Mouse (Mus musculus): ENCODE measurements around the gene Zfp653. TPM values are rescaled to one million over a fixed set of nuclear protein-coding genes. Genes with fewer than 3 reads are reported as not detected.
A peak's percentile ranks its signal among the peaks of the same experiment; 100 is the strongest.

Zfp653 gene
- total RNA-seq, 2 experiments from 2014 or later: 20.8 to 23.6 TPM

- no peak for DNase-seq
These were observed 1.2 kb downstream of the Zfp653 start for GRCm38 (mm10) chr9:22069881-22070553.

- no peak for DNase-seq
These were observed 4.0 kb downstream of the Zfp653 start for GRCm38 (mm10) chr9:22067195-22067594.

DNA sequence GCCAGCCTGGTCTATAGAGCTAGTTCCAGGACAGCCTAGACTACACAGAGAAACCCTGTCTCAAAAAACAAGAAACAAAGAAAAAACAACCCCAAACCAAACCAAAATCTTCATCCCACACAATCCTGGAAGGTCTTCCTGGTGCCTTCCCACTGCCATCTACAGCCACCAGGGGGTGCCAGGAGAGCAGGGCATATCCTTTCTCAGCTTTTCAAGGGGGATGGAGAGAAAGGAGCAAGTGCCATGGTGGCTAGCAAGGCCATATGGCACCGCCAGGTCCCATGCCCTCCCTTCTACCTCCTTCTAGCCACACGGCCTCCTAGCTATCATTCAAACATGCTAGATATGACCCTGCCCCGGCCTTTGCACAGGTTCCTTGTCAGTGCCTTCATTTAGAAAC lies 4.7 kb downstream of the Zfp653 start:
- DNase-seq: peak in 1 of 2 experiments; percentile 42

DNA sequence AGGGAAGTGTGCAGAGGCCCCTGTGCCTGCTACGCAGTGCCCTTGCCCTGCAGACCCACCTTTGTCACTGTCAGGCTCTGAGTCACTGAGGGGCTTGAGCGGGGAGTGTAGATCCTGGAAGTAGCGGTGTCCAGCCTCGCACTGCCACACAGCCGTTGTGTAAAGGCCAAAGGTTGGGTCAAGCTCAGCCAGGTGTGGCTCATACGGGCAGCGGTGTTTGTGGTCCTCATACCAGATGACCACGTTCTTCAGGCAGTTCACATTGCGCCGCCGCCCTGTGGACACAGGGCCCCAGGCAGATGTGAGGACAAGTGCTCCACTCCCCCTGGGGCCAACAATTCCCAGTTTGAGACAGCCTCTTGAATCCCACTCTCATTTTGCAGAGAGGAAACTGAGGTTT lies 5.5 kb downstream of the Zfp653 start:
- no peak for DNase-seq

- peak; percentile 60 to 63 for DNase-seq
These were observed 6.8 kb downstream of the Zfp653 start for GRCm38 (mm10) chr9:22064341-22064740.

DNA sequence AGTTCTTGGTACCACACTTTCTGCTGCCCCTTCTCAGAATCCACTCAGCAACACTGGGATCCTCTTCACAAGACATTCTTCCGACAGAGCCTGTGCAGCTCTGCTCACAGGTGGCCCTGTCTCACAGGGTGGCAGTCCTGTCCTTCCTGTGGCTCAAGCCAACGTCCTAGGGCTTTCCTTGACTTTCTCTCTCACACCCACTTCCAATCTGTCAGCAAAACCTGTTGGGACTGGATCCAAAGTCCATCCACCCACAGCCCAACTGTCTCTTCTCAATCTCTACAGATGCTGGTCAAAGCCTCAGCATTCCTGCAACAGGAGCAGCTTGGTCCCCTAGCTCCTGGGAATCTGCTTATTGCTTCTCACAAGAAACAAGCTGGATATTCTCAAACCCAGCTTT lies 9.8 kb downstream of the Zfp653 start:
- peak; percentile 43 to 58 for DNase-seq

DNA sequence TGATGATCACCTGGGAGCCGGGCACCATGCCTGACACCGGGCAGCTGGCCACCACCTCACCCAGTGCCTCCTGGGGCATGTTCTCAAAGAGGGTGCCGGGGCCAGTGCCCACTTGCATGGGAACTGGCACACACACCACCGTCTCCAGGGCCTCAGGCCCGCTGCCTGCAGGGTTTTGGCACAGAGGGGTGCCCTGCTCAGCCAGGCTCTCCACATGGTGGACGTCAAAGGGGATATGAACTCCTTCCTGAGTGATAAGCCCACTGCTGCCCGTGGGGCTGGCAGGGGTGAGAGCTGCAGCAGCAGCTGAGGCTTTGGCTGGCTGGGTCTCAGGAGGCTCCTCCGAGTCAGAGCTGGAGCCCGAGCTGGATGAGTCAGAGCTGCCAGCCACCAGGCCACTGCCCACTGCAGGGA lies 13.2 kb downstream of the Zfp653 start:
- peak in 1 of 2 experiments; percentile 56 for DNase-seq

DNA sequence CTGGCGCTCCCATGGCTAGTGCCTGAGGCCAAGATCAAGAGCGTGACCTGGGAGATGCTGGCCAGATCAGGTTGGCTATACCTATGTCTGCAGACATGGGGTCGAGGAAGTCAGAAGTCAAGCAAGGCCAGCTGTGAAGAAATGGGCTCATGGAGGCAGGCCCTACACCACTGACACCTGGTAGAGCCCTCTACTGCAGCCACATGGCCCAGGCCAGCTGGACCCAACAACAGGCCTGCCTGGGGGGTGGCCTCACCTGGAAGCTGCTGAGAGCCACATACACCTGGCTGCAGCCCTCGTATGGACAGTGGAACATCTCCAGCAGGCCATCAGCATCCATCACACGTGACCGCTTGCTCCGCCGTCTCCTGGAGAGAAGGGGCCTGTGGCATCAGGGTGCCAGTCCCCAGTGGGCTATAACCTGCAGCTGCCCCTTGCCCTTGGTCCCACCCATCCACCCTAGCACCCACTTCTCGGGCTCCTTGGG lies 14.1 kb downstream of the Zfp653 start:
- DNase-seq: no peak

GRCm38 (mm10) chr9:22056303-22056910 lies 14.8 kb downstream of the Zfp653 start:
- no peak for DNase-seq

- no peak for DNase-seq
These were observed 15.5 kb downstream of the Zfp653 start for GRCm38 (mm10) chr9:22055713-22056112.

DNA sequence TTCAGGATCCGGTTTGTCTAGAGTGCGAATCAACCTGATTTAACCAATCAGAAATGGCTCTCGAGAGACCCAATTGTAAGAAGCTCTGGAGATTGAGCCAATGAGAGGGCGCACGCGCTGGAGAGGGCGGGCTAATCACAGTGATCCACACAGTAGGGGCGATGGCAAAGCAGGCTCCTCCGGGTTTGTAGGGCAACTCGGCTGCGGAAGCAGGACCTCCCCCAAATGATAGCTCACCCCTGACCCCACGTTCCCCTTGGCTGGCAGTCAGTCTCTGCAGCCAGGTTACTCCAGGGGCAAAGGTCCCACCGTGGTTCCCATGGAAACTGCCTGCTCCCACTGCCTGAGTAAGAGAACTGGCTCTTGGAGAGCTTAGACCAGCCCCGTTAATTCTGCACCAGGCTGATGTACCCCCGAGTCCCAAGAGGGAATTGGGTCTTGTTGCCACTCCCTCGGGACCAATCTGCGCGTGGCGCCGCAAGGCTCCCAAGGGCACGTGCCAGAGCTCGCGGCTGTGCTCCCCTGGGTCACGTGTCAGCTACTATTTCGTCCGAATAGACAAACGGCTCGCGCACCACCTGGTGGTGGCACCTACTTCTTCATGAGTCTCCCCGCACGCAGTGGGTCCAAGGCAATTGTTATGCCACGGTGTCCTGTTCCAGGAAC lies 16.6 kb downstream of the Zfp653 start:
- DNase-seq: peak; percentile 78 to 83

DNA sequence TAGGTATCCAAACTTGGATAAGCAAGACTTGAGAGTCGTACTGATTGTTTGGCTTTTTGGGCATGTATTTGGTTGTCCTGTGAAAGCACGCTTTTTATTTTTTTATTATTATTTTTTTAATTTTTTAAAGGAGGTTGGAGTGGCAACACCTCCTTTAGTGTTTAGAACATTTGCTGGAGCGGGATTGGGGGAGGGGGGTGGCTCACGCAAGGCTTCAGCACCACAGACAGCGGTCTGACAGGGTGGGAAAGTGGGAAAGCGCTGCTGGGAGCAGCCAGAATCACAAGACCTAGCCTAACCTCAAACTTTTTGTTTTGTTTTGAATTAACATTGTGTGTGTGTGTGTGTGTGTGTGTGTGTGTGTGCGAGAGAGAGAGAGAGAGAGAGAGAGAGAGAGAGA lies 17.5 kb downstream of the Zfp653 start:
- no peak for DNase-seq

GRCm38 (mm10) chr9:22051958-22052254 lies 19.3 kb downstream of the Zfp653 start, which contains the start of gene Elavl3:
Elavl3 (minus strand) TSS chr9:22052023.
- DNase-seq: peak; percentile 81 to 82

- DNase-seq: no peak
These were observed 19.8 kb downstream of the Zfp653 start for GRCm38 (mm10) chr9:22051161-22051957.

DNA sequence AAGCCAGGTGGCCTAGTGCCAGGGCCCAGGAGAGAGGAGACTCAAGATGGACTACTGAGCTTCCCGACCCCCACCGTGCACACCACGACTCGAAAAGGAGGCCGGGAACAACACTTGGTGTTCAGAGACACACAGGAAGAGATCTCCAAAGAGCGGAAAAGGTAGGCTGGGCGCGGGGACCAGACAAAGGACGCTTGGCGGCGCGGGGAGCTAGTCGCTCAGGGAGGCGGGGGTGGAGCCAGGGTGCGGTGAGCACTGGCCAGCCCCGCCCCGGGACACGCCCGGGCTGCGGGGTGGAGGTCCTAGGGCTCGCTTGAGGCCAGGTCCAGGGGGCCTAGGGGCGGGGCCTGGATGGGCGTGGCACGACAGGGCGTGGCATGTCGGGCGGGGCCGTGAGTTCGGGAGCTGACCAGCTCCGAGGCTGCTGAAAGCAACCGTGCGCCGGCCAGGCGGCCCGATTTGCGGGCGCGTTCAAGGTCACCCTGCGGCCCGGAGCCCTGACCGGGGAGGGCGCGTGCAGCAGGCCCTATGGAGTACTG lies 20.8 kb downstream of the Zfp653 start:
- DNase-seq: peak; percentile 63 to 66

DNA sequence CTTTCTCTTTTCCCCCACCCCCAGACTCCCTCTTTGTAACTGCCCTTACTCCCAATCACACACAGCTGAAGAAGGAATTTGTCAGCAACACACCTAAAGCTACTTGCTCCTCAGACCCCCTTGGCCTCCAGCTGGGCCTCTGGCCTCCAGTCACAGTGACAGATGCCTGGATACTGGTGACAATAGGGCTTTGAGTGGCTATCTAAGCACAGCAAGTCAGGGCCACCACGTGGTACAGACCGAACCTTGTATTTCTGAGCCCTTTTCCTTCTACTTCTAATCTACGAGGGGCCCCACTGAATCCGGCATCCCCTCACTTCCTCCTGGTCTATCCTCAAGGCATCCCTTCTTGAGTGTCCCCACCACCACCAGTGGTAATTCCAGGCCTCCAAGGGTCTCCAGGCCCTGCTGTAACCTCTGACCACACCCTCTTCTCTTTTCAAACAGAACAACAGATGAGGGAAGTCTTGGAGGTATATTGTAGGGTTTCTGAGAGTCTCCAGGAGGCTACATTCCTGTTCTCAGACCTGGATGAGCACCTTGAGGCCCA lies 21.4 kb downstream of the Zfp653 start:
- no peak for DNase-seq

- no peak for DNase-seq
These were observed 21.9 kb downstream of the Zfp653 start for GRCm38 (mm10) chr9:22049315-22049714.

DNA sequence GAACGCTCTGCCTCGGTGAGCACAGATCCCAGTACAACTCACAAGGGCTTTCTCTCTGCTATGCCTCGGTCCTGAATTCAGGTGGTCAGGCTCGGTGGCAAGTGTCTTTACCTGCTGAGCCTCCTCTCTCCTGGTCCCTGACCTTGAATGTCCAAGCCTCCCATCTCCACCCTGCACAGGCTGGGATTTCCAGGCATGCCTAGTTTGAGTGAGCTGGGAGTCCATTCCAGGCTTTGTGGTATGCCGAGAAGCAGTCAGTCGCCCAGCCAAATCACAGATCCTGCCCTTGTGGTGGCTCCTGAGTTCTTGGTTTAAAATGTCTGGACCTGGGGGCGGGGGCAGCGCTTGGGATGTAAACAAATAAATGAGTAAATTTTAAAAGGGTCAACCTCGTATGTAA lies 23.8 kb downstream of the Zfp653 start:
- DNase-seq: no peak

DNA sequence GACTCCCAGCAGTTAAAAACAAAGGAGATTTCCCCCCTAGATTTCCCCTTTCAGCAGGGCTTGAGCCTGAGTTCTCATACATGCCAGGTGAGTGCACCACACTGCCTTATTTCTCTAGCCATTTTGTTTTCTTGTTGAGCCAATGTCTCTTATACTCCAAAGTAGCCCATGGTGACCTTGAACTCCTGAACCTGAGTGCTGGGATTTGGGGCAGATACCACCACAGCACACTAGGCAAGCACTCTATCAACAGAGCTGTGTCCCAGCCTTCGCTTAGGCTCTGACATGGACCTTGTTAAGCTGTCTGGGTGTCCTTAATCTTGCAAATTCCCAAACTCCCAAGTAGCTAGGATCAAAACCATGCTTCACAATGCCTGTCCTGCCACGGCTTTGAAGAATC lies 29.3 kb downstream of the Zfp653 start:
- DNase-seq: no peak

DNA sequence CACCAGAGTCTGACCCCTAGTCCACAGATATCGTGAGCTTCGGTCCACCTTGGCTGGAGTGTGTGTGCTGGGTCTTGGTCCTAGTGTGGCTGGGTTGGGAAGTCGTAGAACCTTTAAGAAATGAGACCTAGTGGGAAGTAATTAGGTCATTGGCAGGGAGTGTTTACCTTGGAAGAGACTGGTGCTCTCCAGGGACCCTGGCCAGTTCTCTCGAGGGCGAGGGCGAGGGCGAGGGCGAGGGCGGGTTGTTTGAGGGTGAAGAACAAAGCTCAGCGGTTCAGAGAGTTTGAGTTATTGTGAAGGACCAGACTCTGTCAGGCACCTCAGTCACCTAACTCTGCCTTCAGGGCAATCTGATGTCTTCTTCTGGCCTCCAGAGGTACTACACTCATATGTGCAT lies 33.4 kb downstream of the Zfp653 start:
- no peak for DNase-seq

DNA sequence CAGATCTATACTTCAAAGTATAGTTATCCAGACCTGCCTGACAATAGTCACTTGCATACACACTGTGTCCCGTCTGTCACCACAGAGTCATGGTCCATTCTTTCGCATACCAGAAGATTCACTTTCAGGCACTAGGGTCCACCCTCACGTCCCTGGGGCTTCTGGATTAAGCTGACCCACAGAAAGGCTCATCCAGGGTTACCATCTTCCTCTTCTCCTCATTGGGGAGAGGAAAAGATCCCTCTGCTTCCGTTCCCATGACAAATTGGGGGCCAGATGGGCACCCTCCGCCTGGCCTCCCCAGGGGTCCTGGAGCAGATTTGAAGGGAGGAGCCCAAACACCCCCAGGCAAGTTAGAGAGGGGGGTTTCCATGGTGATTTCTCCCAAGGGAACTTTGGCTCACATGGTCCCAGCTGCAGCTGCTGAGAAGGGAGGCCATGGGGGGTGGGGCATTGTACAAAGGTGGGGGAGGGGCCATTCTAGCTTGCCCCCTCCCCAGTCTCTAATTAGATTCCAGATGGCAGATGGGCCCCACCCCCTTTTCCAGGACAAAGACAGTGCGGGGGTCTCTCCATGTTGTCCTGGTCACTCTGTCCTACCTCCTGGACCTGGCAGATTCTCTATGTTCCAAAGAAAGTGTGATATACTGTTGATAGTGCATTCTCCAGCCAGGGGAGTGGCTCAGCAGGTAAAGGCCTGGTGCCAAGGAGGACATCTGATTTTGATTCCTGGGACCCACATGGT lies 35.7 kb downstream of the Zfp653 start:
- DNase-seq: no peak

GRCm38 (mm10) chr9:22030386-22030785 lies 40.8 kb downstream of the Zfp653 start:
- DNase-seq: no peak
